Mouse (Mus musculus) myocyte (in vitro differentiated cells): ENCODE data around the gene Tm9sf4. TPM values are rescaled to one million over a fixed set of nuclear protein-coding genes. Genes with fewer than 3 reads are reported as not detected.
A peak's percentile ranks its signal among the peaks of the same experiment; 100 is the strongest.

Experiments used
- H3K27me3 ChIP-seq: one replicate; pipeline ENCODE4 v1.6.1; 2011; ENCODE audit not compliant: control insufficient read depth, insufficient read depth, insufficient read length
- H3K36me3 ChIP-seq: one replicate; pipeline ENCODE4 v1.6.1; 2011; ENCODE audit not compliant: control insufficient read depth, insufficient read depth
- H3K4me2 ChIP-seq: one replicate; pipeline ENCODE4 v1.6.1; 2011; ENCODE audit warnings: low read depth, control low read depth
- H3K4me3 ChIP-seq: one replicate; pipeline ENCODE4 v1.5.1; 2011; ENCODE audit warnings: mild to moderate bottlenecking, control low read depth, moderate library complexity
- H3K79me2 ChIP-seq: one replicate; pipeline ENCODE4 v1.6.1; 2011; ENCODE audit not compliant: control insufficient read depth, insufficient read depth
- H3ac ChIP-seq: one replicate; pipeline ENCODE4 v1.6.1; 2011; ENCODE audit not compliant: control insufficient read depth, insufficient read length
- CEBPB ChIP-seq: IDR thresholded peaks from 2 replicates; pipeline ENCODE4 v1.6.1; 2011; ENCODE audit warnings: mild to moderate bottlenecking, moderate library complexity; ENCODE audit not compliant: poor library complexity, insufficient read depth, severe bottlenecking
- E2F4 ChIP-seq: IDR thresholded peaks from one replicate; pipeline ENCODE4 v1.6.1; 2011; ENCODE audit warnings: mild to moderate bottlenecking, control low read depth, moderate library complexity; ENCODE audit not compliant: insufficient read depth
- MAX ChIP-seq: IDR thresholded peaks from one replicate; pipeline ENCODE4 v1.6.1; 2011; ENCODE audit warnings: low read depth, mild to moderate bottlenecking, control low read depth
- MYOD1 ChIP-seq, 3 experiments: IDR thresholded peaks; one replicate each; pipeline ENCODE4 v1.6.1; 2011; ENCODE audit warnings: control low read depth in 2 of 3, low read depth in 2 of 3, mild to moderate bottlenecking in 2 of 3, moderate library complexity in 1 of 3; ENCODE audit not compliant: insufficient read length in 2 of 3, control insufficient read depth in 1 of 3
- MYOG ChIP-seq, 3 experiments: IDR thresholded peaks; one replicate each; pipeline ENCODE4 v1.6.1; 2011; ENCODE audit warnings: control low read depth in 2 of 3, low read depth in 2 of 3, mild to moderate bottlenecking in 2 of 3; ENCODE audit not compliant: insufficient read length in 2 of 3, control insufficient read depth in 1 of 3, insufficient read depth in 1 of 3
- POLR2A ChIP-seq: IDR thresholded peaks from one replicate; pipeline ENCODE4 v1.6.1; 2011; ENCODE audit warnings: low read depth, mild to moderate bottlenecking, control low read depth, moderate library complexity; ENCODE audit not compliant: insufficient read length
- POLR2AphosphoS2 ChIP-seq: IDR thresholded peaks from one replicate; pipeline ENCODE4 v1.6.1; 2011; ENCODE audit warnings: low read depth, control low read depth; ENCODE audit not compliant: insufficient read length
- REST ChIP-seq: IDR thresholded peaks from one replicate; pipeline ENCODE4 v1.6.1; 2011; ENCODE audit warnings: mild to moderate bottlenecking, control low read depth, moderate library complexity; ENCODE audit not compliant: insufficient read depth, insufficient read length
- SRF ChIP-seq: IDR thresholded peaks from one replicate; pipeline ENCODE4 v1.6.1; 2011; ENCODE audit warnings: low read depth; ENCODE audit not compliant: control insufficient read depth, insufficient read length
- TCF12 ChIP-seq: IDR thresholded peaks from one replicate; pipeline ENCODE4 v1.6.1; 2011; ENCODE audit warnings: mild to moderate bottlenecking, control low read depth; ENCODE audit not compliant: poor library complexity, insufficient read depth, severe bottlenecking
- TCF3 ChIP-seq: IDR thresholded peaks from one replicate; pipeline ENCODE4 v1.6.1; 2011; ENCODE audit warnings: low read depth, control low read depth; ENCODE audit not compliant: insufficient read length
- USF1 ChIP-seq: IDR thresholded peaks from one replicate; pipeline ENCODE4 v1.6.1; 2011; ENCODE audit warnings: low read depth, mild to moderate bottlenecking, control low read depth, moderate library complexity
- polyA plus RNA-seq: library from polyadenylated mRNA; unstranded; fragments of >200 nt; fragmentation: generic; extraction: Trizol; gene quantifications from one replicate; pipeline ENCODE4 v1.2.1, GENCODE M21; 2012; ENCODE audit warnings: missing spikeins

Tm9sf4 gene
- polyA plus RNA-seq, 1 experiment, result 55.4 TPM

- Histone ChIP-seq H3K4me2 (no peak overlapping the region), H3K36me3 (no peaks in the 10 kb centered on the region), H3K27me3 (no peaks in the 10 kb centered on the region), H3K79me2 (no peaks in the 10 kb centered on the region), H3ac (no peak overlapping the region), H3K4me3 (no peak overlapping the region)
- TF ChIP-seq POLR2AphosphoS2, result peak; percentile 33
- peak; percentile 17 for TF ChIP-seq USF1
- TF ChIP-seq REST, result no peak
- TF ChIP-seq MYOD1 (IDR thresholded peaks at IDR 0.05; ENCODE audit: control insufficient read depth in 1 of 3, insufficient read length in 2 of 3, low read depth in 2 of 3), result no peak
Measured at GRCm38 (mm10) chr2:153214771-153215259, 53.7 kb downstream of the Tm9sf4 start.

GRCm38 (mm10) chr2:153215421-153215820 lies 54.3 kb downstream of the Tm9sf4 start:
- TF ChIP-seq E2F4 (no peak), SRF (no peak), TCF12 (no peak)
- Histone ChIP-seq H3ac (no peak overlapping the region), H3K4me3 (no peak overlapping the region), H3K4me2 (no peak overlapping the region), H3K79me2 (no peaks in the 10 kb centered on the region), H3K27me3 (no peaks in the 10 kb centered on the region), H3K36me3 (no peaks in the 10 kb centered on the region)

DNA sequence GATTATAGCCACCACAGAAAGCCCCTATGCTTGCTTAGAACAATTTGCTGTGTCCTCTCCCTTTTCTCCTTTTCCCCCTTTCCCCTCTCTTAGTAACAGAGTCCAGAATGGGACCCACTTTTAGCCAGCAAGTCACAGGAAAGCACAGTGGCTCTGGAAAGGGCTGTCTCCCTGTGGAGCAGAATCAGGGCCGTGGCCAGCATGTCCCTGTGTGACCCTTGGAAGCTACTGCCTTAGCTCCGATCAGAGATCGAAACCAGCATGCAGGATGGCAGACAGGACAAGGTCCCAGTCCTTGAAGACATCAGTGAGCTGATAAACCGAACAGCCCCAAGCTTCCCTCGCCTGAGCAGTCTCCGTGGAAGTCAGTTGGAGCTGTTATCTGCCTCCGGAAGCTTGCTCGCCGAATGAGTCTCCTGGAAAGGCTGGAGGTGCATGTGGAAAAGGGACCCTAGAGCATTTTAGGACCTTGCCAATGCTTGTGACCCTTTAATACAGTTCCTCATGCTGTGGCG lies 56.8 kb downstream of the Tm9sf4 start:
- no peak for TF ChIP-seq TCF3
- TF ChIP-seq E2F4, result no peak
- TF ChIP-seq POLR2A, result no peak
- no peak for TF ChIP-seq CEBPB
- no peak for TF ChIP-seq USF1
- TF ChIP-seq SRF, result no peak
- TF ChIP-seq TCF12, result no peak
- TF ChIP-seq MYOD1 (IDR thresholded peaks at IDR 0.05; ENCODE audit: control insufficient read depth in 1 of 3, insufficient read length in 2 of 3, low read depth in 2 of 3), result no peak
- no peak for TF ChIP-seq REST
- TF ChIP-seq MAX, result no peak
- no peak for TF ChIP-seq MYOG (IDR thresholded peaks at IDR 0.05; ENCODE audit: control insufficient read depth in 1 of 3, insufficient read depth in 1 of 3, insufficient read length in 2 of 3, low read depth in 2 of 3)
- no peak for TF ChIP-seq POLR2AphosphoS2
- H3ac ChIP-seq, result no peak overlapping the region
- no peaks in the 10 kb centered on the region for H3K79me2 ChIP-seq
- no peak overlapping the region for H3K4me3 ChIP-seq
- no peaks in the 10 kb centered on the region for H3K36me3 ChIP-seq
- H3K4me2 ChIP-seq, result no peak overlapping the region
- H3K27me3 ChIP-seq, result no peaks in the 10 kb centered on the region

DNA sequence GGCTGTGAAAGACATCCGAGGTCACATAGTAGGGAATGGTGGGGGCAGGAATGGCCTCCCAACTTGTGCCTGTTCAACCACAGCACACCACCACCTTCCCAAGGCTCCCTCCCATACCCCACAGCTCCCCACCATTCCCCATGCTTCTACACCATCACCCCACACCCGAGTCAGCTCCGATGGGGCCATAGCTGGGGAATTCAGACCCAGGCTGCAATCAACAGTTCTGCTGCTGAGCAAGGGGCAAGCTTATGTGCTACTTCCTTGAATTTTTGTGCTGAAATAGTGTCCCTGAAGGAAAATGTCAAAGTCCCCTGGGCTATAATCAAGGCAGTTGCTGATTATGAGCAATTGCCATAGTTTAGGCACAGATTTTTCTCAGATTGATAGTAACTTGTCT lies 57.4 kb downstream of the Tm9sf4 start:
- Histone ChIP-seq H3K4me3 (no peak overlapping the region), H3K79me2 (no peaks in the 10 kb centered on the region), H3ac (no peak overlapping the region), H3K36me3 (no peaks in the 10 kb centered on the region), H3K4me2 (no peak overlapping the region), H3K27me3 (no peaks in the 10 kb centered on the region)
- TF ChIP-seq E2F4 (no peak), MYOD1 (IDR thresholded peaks at IDR 0.05; ENCODE audit: control insufficient read depth in 1 of 3, insufficient read length in 2 of 3, low read depth in 2 of 3) (no peak), MYOG (IDR thresholded peaks at IDR 0.05; ENCODE audit: control insufficient read depth in 1 of 3, insufficient read depth in 1 of 3, insufficient read length in 2 of 3, low read depth in 2 of 3) (no peak), CEBPB (no peak), REST (no peak), TCF3 (no peak), SRF (no peak), MAX (no peak), POLR2A (no peak), POLR2AphosphoS2 (no peak), USF1 (no peak)

- H3K4me3 ChIP-seq, result no peak overlapping the region
Measured at GRCm38 (mm10) chr2:153221620-153222019, 60.5 kb downstream of the Tm9sf4 start.

DNA sequence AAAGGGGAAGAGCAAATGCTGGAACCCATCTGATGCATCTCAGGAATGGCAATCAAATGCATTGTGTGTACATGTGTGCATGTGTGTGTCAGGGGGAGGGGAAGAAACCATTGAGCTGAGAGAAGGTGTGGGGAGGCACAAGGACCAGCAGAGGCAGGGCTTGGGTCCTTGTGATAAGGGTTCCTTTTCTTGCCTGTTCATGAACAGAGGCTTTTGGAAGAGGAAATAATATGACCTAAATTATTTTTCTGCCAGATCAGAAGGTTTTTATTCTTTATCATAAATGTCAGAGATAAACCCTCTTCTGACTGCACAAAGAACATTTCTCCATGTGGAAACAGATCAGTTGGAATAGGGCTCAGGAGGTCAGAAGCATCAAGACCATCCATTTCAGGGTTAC lies 61.0 kb downstream of the Tm9sf4 start:
- Histone ChIP-seq H3K4me3 (no peak overlapping the region), H3K4me2 (no peak overlapping the region), H3K27me3 (no peaks in the 10 kb centered on the region), H3K36me3 (no peaks in the 10 kb centered on the region), H3ac (no peak overlapping the region), H3K79me2 (no peaks in the 10 kb centered on the region)
- TF ChIP-seq POLR2A (no peak), MYOG (IDR thresholded peaks at IDR 0.05; ENCODE audit: control insufficient read depth in 1 of 3, insufficient read depth in 1 of 3, insufficient read length in 2 of 3, low read depth in 2 of 3) (no peak), SRF (no peak)

More at GRCm38 (mm10) chr2:153221620-153222019, 60.5 kb downstream of the Tm9sf4 start:
- H3K36me3 ChIP-seq, result no peaks in the 10 kb centered on the region
- no peak overlapping the region for H3K4me2 ChIP-seq
- TF ChIP-seq TCF3, result no peak
- TF ChIP-seq POLR2AphosphoS2, result peak; percentile 16
- H3K27me3 ChIP-seq, result no peaks in the 10 kb centered on the region
- H3ac ChIP-seq, result no peak overlapping the region
- no peaks in the 10 kb centered on the region for H3K79me2 ChIP-seq
